Mouse (Mus musculus): Measurements from ENCODE around the gene Tnks2.

The Tnks2 gene

GRCm38 (mm10) chr19:36896791-36897569 lies 62.9 kb downstream of the Tnks2 start:
- no peak for DNase-seq (ENCODE audit: low spot score in 2 of 2)

DNA sequence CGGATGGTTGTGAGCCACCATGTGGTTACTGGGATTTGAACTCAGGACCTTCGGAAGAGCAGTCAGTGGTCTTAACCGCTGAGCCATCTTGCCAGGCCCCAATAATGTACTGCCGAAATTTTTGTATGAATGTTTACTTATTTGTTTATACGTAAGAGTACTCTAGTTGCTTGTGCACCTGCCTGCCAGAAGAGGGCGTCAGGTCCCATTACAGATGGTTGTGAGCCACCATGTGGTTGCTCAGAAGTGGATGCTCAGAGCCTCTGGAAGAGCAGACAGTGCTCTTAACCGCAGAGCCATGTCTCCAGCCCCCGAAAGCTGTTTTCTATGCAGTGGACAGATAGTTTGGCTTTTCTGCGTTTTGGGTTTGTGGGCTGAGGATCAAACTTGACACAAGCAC lies 63.7 kb downstream of the Tnks2 start:
- DNase-seq (ENCODE audit: low spot score in 2 of 2), result no peak

DNA sequence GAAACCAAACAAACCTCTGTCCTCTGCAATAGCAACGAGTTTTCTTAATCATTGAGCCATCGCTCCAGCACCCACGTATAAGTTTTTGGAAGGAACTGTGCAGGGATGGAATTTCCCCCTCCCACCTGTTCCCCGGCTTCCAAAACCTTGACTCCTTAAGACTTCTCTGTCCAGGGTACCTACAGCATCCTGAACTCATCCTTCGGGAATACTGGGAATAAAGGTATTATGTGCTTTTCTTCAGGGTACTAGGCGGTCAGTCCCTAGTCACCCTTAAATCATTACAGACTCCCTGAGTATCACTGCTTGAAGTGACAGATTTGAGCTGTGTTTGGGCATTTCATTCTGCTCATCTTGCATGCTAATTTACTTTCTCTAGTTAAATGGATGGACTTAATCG lies 69.3 kb downstream of the Tnks2 start:
- DNase-seq (ENCODE audit: low spot score in 2 of 2), result no peak

GRCm38 (mm10) chr19:36904211-36905007 lies 70.4 kb downstream of the Tnks2 start:
- DNase-seq (ENCODE audit: low spot score in 2 of 2), result peak; percentile 26 to 61

DNA sequence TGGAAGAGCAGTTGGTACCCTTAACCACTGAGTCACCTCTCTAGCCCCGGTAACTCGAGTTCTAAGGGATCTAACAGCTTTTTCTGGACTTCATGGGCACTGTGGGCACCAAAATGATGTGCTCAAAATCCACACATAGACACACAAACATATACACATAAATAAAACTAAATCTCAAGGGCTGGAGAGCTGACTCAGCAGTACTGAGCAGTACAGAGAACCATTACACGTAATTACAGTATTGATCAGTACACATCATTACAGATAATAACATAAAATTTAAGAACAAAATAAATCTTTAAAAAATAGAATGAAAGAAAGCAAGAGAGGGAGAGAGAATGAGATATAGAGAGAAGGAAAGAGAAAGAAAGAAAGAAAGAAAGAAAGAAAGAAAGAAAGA lies 75.1 kb downstream of the Tnks2 start:
- DNase-seq (ENCODE audit: low spot score in 2 of 2), result no peak

DNA sequence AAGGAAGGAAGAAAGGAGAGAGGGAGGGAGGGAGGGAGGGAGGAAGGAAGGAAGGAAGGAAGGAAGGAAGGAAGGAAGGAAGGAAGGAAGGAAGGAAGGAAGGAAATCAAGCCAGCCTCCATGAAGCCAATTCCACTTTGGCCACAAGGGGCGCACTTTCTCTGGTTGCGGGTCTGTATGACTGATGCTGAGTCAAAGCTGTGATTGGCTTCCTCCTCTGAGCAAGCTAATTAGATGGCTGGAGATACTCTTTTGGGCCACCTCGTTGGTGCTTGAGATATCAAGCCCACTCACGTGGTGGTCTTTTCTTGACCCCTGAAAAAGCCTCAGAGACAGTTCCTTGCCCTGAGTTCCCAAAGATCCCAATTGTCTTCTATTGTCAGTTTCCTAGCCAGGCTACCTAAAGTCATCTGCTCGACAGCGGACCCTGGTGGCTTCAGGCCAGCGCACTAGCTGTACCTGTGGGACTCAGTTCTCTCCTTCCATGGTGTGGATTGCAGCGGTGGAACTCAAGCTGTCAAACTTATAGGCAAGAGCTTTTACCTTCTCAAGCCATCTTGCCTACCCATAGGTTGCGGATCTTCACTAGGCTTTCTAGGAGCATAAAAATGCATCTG lies 75.8 kb downstream of the Tnks2 start:
- peak; percentile 22 to 71 for DNase-seq (ENCODE audit: low spot score in 2 of 2)

- peak in 1 of 2 experiments; percentile 19 for DNase-seq (ENCODE audit: low spot score in 2 of 2)
Measured at GRCm38 (mm10) chr19:36910424-36911045, 76.5 kb downstream of the Tnks2 start.

- no peak for DNase-seq (ENCODE audit: low spot score in 2 of 2)
Measured at GRCm38 (mm10) chr19:36913064-36913463, 79.0 kb downstream of the Tnks2 start.

GRCm38 (mm10) chr19:36916206-36916605 lies 82.2 kb downstream of the Tnks2 start:
- no peak for DNase-seq (ENCODE audit: low spot score in 2 of 2)

GRCm38 (mm10) chr19:36916876-36917389 lies 82.9 kb downstream of the Tnks2 start:
- DNase-seq (ENCODE audit: low spot score in 2 of 2), result no peak

DNA sequence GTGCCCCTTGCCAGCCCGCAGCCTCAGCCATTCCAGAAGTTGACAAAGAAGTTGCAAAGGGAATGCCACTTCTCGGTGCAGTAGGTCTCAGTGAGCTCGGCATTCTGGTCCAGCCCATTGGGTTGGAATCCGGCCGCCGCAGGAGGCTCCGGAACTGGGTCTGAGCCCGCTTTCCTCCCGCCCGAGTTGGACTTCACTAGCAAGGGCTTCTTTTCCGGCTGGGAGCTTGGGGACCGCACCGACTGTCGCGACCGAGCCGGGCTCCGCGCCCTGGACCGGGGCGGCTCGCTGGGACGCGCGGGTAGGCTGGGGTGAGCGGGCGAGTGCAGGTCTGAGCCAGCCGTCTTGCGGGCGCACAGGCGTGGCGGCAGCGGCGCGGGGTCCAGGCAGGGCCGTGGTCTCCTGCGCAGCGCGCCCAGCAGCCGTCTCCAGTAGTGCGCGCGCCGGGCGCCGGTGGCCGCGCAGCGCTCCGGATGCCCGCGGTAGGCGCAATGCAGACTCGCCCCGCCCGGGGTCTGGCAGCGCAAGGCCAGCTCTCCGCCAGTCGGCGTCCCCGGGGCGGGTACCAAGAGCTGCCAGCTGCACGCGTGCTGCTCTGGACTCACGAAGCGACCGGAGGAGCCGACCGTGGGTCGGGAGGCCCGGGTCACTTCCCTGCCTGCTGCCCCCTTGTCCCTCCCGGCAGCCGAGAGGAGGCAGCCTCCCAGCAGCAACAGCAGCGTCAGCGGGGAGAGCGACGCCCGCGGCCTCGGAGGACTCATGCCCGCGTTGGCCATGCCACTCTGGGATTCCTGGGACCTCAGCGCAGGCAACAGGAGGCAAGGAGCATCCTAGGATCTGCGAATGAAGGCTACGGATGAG lies 84.6 kb downstream of the Tnks2 start:
- peak; percentile 73 to 75 for DNase-seq (ENCODE audit: low spot score in 2 of 2)

GRCm38 (mm10) chr19:36919466-36919865 lies 85.4 kb downstream of the Tnks2 start, which contains the start of gene Fgfbp3:
Fgfbp3 (minus strand) TSS chr19:36919615.
- no peak for DNase-seq (ENCODE audit: low spot score in 2 of 2)

DNA sequence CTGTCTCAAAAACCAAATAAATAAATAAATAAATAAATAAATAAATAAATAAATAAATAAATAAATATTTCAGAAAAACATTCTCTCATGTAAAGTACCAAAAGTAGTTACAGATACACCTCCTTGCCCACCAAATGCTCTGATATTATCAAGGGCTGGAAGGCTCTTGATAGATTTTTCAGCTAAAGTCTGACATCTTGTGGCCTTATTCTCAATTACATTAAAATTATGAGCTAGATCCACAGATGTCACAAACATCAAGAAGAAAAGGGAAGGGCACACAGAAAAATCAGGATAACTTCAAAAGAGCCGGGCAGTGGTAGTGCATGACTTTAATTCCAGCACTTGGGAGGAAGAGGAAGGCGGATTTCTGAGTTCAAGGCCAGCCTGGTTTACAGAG lies 88.0 kb downstream of the Tnks2 start:
- DNase-seq (ENCODE audit: low spot score in 2 of 2), result no peak

DNA sequence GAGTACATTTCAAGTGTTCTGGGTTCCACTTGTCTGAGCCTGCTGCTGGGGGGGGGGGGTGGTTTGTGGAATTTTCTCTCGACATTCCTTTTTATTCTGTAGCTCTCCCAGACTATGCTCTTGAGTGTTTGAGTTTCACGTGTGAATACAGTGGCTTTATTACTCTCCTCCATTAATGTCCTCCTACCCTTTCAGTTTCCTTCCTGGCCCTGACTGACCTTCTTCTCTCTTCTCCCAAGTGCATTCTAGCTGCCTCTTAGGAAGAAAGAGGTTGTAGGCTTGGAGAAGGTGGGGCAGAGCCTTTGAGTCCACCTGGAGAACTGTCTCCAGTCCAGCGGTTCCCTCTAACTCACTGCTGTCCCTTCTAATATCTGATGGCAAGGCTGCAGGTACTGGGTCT lies 88.9 kb downstream of the Tnks2 start:
- DNase-seq (ENCODE audit: low spot score in 2 of 2), result no peak

GRCm38 (mm10) chr19:36925671-36926552 lies 91.9 kb downstream of the Tnks2 start, which contains the start of gene Btaf1:
Btaf1 (plus strand) TSS chr19:36926079.
- DNase-seq (ENCODE audit: low spot score in 2 of 2), result peak; percentile 79 to 82

DNA sequence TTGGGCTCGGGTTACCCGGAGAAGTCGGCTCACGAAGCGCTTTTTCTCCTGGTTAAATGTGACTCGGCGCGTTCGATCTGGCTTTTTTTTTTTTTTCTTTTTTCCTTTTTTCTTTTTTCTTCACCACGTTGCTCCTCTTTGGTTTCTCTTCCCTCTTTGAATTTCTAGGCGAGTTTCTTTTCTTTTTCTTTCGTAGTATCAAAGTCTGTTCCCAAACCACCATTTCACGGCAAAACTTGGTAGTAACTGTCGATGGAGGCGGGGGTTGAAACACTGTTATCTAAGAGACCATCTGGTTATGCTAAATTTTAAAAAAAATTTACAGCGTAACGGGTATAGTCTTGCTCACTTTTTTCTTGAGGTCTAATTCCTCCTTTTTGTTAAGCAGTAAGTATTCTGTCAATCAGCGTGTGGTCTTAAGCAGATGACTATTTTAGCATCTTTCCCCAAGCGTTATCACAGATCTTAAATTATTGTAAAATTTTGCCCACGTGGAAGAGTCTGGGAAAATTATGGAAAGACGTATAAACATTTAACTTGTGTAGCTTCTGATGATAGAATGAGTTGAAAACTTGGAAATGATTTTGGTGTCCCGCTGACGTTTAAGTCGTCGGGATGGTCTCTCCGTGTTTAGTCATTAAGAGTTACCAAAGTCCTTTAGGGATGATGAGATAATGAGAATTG lies 92.7 kb downstream of the Tnks2 start:
- DNase-seq (ENCODE audit: low spot score in 2 of 2), result no peak

DNA sequence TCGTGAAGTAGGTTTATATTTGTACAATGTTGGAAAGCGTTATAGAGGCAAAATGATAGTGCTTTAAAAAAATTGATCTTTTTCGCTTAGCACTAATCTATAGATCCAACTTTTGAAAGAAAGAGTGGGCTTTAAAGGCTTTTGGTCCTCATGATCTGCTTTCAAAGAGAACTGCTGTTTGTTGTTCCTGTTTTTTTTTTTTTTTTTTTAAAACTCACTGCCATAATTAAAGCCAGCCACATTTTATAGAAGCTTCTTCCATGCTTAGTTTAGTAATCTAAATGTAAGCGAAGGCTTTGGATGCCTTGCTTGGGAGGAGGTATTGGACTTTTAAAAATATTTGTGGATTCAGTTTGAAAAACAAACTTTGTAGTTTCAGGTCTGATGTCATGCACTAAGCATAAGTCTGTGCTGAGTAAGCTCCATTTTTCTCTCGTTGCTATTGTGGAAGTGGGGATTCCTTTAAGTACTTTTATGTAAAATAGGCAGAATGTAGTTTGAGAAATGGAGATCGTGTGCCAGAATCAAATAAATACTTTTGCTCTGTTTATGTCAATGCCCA lies 93.8 kb downstream of the Tnks2 start:
- DNase-seq (ENCODE audit: low spot score in 2 of 2), result no peak

DNA sequence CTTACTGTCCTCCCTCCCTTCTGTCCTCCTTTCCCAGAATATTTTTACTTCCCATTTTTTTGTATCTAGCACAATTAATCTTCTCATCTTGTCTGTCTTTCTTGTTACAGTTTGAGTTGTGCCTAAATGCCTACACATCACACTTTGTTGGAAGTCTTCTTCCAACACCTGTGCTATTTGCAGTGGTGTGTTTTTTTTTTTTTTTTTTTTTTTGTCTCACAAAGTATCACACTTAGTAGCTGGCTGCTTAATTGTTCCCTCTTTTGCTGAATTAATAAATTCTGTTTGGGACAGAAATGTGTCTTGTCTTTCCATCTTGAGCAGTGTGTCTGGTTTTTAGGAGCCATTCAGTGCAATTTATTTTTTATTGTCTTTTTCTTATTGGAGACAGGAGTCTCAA lies 95.8 kb downstream of the Tnks2 start:
- DNase-seq (ENCODE audit: low spot score in 2 of 2), result no peak

- DNase-seq (ENCODE audit: low spot score in 2 of 2), result no peak
Measured at GRCm38 (mm10) chr19:36932097-36932496, 98.1 kb downstream of the Tnks2 start.
